Mouse (Mus musculus) heart, adult 9 months (tissue): Measurements from ENCODE around the gene Zdhhc1.

Experiments used
- DNase-seq, 2 experiments: peaks; one replicate each; pipeline ENCODE4 v3.0.0; 2022; ENCODE audit warnings: low spot score in 2 of 2

The Zdhhc1 gene

DNA sequence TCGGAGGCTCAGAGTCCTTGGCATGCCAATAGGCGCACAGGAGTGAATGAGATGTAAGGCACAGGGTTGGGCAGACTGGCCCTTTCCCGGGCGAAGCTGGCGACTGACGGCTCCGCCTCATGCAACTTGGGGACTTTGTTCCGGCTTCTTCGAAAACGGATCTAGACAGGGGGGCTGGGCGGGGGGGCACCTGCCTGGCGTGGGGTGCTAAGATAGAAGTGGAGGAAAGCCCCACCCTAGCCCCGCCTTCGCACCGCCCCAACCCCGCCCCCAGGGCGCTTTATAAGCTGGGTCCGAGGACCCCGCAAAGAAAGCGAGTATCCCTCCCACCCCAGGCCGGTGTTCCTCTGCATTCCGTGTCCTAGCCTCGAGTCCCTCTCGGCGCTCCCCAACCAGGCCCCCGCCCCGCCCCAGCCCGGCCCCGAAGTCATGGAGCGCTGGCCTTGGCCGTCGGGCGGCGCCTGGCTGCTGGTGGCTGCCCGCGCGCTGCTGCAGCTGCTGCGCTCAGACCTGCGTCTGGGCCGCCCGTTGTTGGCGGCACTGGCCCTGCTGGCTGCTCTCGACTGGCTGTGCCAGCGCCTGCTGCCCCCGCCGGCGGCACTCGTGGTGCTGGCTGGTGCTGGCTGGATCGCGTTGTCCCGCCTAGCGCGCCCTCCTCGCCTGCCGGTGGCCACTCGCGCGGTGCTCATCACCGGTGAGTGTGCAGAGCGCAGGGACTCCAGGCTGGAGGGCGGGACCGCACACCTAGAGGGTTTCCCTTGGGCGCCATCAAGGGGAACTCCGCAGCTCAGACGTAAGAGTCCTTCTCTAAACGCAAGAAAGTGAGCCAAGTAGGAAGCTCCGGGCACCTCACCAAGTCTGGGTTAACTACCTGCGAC lies 22.0 kb upstream of the Zdhhc1 start, which contains the start of gene Hsd11b2:
Gene Hsd11b2, plus strand, starts transcription at position 320 of the 878 bp plus-strand sequence.
- DNase-seq, result no peak

DNA sequence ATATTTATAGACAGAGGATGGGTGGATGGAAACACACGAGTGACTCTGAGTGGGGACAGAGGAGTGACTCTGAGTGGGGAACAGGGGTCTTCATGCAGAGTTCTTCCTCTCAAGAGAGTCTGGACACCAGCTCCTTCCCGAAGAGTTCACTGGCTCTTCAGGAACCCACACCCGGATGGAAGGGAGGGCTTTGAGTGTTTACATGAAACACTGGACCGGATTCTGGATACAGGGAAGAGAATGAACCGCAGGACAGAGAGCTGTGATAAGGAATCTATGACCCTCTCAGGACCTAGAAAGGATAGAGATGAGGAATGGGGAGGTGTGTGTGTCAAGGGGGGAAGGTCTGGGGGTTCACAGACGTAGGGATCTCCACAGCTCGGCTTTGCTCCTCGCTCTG lies 20.6 kb upstream of the Zdhhc1 start:
- no peak for DNase-seq

DNA sequence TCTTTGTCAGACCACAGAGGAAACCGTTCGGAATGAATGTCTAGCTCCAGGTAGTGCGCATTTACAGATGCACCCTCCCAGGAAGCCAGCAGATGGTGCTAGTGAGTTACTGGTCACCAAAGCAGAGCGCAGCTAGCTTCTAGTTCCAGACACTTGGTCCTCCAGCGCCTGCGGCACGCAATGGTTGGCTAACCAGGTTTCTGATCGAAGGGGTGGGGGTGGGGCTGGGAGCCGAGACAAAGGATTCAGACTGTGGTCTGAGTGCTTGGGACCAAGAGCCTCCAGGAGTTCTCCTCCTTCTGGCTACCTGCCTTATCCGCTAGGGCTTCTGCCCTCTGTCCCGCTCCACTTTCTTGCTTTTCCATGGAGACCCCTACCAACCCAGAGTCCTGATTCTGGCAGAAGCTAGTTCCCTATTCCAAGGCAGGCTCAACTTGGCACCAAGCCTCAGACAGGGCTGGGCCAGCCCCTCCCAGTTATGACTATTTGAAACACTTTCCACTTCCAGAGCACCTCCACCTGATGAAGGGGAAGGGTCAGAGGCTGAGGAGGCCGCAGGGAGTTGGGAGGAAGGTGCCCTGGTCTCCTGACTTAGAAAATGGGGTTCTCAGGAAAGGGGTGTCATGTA lies 19.4 kb upstream of the Zdhhc1 start:
- peak in 1 of 2 experiments; percentile 73 for DNase-seq

DNA sequence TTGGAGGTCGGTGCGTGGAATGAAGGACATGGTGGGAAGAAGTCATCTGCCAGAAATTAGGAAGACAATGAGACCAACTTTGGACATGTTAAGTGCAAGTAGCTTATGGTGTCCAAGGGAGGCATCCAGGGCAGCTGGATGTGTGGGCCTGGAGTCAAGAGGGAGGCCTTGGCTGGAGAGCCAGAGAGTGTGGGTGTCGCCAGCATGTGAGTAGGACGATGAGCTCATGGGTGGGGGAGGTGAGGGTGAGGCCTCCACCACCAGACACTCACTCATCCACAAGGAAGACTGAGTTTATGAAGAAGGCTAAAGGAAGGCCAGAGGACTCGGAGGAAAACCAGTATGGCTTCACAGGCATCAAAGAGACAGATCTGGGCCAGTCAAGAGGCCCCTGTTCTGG lies 18.0 kb upstream of the Zdhhc1 start:
- DNase-seq, result peak; percentile 58 to 60

DNA sequence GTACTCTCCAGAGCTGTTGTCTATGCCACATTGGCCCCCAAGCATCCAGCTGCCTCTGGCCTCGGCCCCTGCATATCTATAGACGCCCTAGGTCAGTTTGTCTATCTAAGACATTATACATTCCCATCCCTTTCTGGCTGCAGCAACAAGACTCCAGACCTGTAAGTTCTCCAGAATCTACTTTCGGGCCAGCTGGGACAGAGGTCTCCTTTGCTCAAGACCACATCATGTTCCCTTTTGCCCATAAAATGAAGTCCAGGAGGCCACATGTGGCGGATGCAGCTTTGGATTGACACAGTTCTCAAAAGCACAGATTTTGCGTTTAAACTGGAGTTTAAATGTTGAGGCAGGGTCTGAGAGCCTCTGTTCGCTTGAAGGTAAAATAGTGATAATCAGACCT lies 17.5 kb upstream of the Zdhhc1 start:
- DNase-seq, result no peak

DNA sequence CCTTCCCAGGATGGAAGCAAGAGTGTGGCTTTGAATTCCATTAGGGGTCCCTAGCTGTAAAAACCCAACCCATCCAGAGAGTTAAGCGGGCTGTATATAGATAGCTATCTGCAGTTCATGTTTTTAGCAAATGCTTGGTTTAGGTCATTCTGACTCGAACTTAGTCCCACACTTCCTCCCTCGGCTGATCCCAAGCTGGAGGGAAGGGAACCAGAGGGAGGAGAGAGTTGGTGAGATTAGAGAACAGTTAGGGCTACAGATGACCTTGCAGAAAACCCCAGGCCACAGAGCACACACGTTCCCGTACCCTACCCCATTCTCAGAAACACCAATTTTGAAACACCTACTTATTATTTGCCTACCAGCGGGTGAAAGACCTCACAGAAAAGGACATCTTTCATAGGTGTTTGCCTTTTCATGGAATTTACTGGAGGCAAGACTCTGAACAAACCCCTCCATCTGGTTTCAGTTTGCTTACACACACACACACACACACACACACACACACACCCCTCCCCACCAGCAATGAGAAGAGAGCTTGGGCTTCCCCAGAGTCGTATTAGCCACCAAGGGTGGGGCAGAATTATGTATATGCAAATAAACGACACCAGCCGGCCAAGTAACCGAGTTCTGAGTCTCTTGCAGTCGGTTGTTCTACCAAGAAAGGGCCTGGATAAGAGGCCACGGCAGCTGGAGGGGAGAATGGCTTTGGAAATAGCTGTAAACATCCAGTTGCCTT lies 13.5 kb upstream of the Zdhhc1 start:
- DNase-seq, result no peak

DNA sequence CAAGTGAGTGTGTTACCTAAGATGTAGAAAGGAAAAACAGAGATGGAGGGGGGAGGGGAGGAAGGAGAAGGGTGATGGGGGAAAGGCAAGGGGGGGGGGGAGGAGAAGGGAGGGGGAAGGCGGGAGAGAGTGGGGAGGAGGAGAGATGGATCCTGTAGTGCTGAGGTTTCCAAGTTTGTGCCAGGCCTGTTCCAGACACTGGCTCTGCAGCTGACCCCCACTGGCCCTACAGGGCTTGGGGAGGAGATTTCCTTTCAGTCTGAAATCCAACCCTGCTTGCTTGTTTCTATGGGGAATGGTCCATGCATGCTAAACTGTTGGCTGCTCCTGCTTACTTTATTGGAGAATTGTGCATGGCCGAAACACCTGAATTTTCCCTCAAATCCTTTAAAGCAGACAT lies 12.1 kb upstream of the Zdhhc1 start:
- no peak for DNase-seq

DNA sequence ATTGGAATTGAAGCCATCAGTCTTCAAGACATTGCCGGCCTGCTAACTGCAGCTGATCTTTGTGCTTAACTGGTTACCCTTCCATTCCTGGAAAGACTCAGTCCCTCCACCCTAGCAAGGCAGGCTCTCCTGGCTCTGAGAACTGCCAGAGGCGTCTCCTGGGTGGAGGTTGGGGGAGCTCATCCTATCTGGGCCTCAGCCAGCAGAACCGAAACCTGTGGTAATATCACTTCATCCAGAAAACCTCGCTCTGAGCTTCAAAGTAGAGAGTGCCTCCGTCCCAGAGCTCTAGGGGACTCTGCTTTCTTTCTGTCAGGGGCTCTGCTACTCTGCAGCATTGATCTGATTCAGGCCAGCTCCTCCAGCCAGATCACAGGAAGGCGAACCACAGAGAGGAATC lies 10.3 kb upstream of the Zdhhc1 start:
- DNase-seq, result no peak

DNA sequence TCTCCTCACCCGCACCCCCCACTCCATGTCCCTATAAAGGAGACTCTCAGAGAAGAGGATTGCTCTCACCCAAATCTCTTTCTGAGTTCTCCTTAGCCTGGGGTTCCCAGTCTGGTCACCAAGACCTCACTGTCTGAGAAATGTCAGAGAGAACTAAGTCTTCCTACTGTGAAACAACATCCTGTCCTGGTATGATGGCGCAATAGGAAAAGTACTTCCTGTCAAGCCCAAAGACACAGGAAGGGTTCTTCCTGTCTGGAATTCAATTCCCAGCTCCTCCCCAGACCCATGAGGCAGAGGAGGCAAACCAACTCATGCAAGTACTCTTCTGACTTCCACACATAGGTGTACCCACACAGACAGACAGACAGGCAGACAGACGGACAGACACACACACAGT lies 7.9 kb upstream of the Zdhhc1 start:
- peak; percentile 42 to 67 for DNase-seq

DNA sequence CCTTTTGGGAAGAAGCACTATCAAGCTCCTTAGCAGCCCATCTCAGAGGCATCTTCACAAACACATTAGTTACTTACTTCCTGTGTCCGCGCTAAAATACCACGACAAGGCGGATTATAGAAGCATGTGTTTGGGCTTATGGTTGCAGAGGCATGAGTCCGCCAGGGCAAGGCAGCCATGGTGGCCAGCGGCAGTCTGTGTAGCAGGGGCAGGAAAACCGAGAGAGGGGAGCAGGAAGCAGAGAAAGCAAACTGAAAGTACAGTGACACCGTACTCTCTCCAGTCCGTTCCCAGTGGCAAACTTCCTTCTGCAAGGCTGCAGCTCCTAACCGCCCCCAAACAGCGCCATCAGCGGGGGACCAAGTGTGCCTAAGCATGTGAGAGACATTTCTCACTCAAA lies 3.1 kb upstream of the Zdhhc1 start:
- no peak for DNase-seq

DNA sequence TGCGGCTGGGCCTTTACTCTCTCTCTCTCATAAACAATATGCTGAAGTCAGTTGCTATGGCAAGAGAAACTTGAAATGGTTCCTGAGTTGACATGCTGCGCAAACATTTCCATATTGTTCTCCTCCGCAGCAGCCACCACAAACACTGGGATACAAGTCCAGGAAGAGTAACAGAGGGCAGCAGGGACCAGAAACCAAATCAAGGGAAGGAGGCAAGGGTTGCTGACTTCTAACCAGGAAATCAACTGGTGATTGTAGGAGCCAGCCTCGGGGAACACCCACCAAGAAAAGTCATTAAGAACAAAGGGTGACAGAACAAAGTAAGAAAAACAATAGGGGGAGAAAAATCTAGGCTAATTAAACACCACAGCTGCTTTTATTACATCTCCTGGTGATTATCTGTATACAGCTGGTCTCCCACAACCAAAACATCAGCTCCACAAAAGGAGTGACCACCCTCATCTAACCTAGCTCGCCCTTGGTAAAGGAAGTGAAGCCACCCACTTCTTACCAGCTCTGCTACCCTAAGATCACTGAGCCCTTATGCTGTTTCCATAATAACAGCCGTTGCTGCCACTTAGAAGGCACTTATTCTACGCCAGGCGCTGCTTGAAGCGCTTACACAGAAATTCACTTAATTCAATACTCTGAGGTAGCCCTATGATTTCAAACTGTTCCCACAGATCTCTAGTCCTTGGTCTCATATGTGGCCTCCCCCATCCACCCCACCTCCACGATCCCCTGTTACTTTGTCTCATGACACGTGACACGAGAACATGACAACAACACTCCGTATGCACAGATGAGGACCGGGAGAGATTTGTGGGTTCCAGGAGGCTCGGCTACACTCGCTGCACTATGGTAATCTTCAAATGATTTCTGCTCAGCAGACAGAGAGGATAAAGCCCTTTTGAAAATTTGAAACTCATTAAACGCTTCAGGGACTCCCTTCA lies 1.1 kb downstream of the Zdhhc1 start:
- no peak for DNase-seq

DNA sequence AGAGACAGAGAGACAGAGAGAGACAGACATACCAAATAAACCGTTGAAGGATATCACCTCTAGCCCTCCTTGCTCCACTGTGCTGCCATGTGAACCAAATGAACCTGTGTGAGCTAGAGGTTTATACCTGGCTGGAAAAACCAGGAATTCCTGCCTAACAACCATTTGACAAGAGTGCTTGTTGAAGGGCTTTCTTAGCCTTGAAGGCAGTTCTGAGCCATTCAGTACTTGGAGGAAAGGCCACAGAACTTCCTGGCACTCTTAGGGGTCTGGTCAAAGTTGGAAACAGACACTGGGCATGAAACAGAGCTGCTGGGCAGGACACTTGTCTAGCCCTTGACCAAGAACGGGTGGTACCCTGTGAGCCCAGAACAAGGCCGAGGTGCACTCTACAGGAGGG lies 2.1 kb downstream of the Zdhhc1 start:
- DNase-seq, result no peak

DNA sequence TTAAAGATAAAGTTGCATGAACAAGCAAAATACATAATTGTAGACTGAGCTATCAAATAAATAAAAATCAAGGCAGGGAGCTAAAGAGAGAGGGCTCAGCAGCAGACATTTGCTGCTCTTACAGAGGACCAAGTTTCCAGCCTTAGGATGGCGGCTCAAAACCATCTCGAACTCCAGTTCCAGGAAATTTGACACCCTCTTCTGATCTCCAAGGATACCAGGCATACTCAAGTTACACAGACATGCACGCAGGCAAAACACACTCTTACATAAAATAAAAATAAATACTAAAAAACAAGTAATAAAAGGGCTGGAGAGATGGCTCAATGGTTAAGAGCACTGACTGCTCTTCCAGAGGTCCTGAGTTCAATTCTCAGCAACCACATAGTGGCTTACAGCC lies 3.2 kb downstream of the Zdhhc1 start:
- no peak for DNase-seq

DNA sequence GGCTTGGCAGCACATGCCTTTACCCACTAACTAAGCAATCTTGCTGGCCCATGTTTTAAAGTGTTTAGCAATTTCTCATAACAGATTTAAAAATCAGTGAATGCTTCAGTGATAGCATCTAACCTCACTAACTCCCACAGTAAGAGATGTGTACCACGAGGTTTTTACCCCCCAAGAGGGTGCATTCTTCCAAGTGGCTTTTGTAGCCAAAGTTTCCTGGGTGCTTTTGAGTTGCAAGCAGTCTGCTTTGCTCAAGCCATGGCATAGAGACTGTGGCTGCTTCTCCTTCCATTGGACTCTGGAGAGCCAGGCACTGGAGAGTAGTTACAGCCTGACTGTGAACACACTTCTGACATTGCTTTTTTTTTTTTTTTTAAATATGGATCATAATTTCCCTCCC lies 7.4 kb downstream of the Zdhhc1 start:
- DNase-seq, result no peak

DNA sequence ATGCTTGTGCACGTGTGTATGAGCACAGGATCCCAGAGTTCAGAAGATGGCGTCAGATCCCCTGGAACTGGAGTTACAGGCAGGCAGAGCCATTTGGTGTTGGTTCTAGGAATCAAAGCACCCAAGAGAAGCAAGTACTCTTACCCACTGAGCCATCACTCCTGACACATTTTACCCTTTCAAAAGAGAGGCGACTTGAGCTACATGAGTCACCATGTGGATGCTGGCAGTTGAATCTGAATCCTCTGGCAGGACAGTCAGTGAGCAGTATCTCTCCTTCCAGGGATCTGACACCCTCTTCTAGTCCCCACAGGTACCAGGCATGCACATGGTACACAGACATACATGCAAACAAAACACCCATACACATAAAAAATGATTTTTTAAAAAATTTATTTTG lies 8.6 kb downstream of the Zdhhc1 start:
- no peak for DNase-seq

DNA sequence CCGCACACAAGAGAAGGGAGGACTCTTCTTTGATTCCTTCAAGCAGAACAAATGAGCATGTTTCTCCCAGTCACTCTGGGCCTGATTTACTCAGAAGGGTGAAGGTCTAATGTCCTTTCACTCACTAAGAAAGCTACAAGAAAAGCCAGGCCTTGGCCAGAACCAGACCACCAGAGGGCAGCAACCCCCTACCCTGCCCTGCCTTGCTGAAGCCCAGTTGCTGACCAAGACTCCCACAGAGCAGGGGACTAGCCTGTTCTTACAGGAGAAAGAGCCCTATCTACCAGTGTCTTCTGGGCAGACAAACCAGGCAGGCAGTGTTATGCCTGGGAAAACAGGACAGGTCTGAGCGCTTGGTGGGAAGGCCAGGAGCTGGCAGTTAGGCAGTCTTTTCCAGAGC lies 12.3 kb downstream of the Zdhhc1 start:
- peak in 1 of 2 experiments; percentile 54 for DNase-seq

DNA sequence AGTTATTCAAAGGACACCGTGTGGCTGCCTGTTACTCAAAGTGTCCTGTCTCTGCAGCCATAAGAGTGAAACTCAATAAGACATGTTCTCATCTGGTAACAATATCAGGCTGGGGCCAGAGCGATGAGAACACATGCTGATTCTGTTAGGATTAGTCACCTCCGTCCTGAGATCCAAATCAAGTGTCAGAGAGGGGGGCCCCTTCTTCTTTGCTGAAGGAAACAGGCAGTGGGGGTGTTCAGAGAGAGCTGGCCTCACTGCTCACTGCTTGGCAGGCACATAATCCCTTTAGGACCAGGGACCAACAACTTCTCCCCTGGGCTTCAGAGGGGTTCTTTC lies 12.7 kb downstream of the Zdhhc1 start:
- peak in 1 of 2 experiments; percentile 19 for DNase-seq

DNA sequence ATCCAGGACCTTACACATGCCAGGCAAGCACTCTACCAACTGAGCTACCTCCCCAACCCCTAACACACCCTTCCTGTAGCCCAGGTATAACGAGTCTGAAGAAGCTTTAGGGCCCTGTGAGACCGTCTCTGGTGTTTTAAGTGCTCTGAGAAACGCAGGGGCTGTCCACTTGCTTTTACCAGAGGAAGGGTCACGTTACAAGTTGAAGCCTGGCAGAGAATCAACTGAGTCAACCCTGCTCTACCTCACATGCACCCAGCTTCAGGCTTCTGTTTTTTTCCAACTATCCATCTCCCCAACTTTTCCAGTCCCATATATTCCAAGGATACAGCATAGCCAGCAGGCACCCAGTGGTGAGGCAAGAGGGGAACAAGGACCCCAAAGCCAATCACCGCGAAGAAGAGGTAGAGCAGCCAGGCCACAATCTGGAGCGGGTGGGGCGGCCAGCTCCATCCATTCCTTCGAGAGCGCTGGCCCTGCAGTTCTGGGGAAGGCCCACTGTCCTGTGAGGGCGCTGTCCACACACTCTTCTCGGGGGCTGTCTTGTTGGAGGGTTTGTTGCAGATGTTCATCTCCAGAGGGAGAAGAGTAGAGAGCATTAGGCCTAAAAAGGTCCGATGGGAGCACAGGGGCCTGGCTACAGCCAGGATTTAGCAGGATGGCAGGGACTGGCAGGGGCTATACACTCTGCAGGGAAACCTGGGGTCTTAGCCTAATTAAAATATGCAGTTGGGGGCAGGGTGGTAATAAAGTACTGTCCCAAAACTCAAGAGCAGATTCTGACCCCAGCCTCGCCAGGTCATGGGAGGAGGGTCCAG lies 13.3 kb downstream of the Zdhhc1 start:
- DNase-seq, result peak in 1 of 2 experiments; percentile 65

DNA sequence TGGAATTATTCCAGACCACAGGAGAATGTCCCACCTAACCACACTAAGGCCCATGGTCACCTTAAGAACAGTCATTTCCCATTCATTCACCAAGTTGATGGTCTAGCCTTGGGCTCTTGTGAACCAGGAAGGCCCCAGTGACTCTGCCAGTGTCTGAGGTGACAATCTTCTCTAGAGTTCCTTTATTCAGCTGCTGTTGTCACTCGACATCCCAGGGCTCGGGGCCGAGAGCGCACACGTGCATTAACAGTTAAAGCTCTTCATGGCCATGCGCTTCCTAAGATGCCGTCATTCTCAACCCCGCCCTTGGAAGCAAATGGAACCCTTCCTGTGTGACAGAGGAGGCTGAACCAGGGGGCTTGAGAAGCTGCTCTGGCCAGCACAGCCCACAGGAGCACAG lies 14.6 kb downstream of the Zdhhc1 start:
- no peak for DNase-seq

DNA sequence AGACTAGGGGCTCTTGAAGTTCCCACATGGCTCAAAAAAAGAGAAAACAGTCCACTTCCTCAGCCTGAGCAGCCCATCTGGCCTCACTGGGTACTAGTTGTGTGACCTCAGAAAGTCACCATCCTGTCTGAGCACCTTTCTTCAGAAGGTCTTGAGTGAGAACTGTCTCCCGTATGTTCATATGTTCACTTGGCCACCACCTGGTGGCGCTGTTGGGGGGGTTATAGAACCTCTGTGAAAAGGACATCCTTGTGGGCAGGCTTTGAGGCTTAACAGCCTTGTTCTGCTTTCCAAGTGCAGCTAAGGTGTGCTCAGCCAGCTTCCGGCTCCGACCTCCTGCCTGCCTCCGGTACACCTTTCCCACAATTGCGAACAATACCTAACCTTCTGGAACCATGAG lies 15.2 kb downstream of the Zdhhc1 start:
- no peak for DNase-seq

DNA sequence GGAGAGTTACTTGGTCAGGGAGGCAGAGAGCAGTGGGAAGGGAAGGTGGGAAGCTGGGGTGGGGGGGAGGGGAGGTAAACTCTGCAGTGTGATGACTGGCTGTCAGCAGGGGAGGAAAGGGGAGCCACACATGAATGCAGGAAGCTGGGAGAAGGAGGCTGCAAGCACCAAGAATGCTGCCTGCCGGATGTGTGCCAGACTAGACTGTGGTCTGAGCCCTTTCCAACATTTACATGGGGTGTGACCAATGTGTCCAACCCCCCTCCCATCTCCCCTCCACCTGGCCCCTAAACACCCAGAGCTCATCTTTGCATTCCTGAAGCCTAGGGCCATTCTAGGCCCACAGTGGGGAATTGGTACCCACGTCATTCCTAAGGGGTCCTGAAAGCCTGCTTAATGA lies 15.7 kb downstream of the Zdhhc1 start:
- no peak for DNase-seq
